Mouse (Mus musculus): ENCODE data around the gene Ddx55. TPM values are rescaled to one million over a fixed set of nuclear protein-coding genes. Genes with fewer than 3 reads are reported as not detected.
"Not testable (repeated sequence)": the region's sequence is repeated elsewhere in the genome, so short reads cannot be mapped to it uniquely, and the experiment has no call there.

Ddx55 gene
- total RNA-seq, 2 experiments from 2014 or later: 22.6 to 25.9 TPM

DNA sequence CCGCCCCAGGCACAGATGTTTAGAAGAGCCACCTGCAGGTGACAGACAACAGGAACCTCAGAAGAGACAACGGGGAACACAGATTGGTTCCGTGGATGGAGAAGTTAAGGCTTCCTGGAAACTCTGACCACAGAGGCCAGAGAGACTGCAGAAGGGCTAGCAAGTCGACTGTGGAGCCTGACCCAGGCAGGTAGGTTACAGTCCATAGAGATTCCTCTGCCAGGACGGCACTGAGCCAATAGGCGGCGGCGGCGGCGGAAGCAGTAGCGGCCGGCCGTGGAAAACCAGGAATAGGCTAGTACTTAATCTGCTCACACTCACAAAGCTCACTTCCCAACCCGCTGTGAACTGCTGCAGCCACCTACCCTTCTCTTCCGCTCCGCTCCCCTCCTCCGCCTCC, 15.9 kb upstream of the Ddx55 start:
- peak; percentile 29 to 47 for DNase-seq (ENCODE audit: low spot score in 2 of 2)

DNA sequence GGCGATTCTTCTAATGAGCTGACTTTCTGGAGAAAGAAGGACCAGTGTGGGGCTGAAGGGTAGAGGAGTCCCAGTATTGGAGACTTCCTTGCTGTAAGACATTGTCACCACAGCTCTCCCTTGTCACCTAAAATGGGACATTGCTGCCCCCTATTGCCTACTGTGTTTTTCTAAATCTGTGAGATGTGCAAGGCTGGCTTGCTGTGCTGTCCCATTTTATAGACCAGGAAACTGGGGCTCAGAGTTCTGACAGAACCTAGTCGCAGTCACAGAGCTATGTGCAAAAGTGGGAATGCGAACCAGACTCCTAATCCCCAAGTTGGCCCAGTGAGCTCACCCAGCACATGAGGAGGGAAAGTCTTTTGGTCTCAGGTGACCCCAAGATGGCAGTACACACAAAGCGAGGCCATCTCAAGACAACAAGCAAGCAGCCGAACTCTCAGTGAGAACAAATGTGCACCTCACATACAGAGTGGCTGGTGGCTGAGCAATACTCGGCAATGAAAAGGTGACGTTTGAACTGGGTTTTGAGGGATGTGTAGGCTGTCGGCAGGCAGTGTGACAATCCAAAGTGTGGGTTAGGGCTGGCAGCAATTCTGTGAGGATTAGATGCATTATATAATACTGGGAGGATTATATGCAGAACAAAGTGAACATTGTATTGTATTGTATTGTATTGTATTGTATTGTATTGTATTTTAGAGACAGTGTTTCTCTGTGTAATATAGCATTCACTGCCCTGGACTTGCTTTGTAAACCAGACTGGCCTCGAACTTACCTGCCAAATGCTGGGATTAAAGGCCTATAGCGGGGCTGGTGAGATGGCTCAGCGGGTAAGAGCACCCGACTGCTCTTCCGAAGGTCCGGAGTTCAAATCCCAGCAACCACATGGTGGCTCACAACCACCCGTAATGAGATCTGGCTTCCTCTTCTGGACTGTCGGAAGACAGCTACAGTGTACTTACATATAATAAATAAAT, 13.6 kb upstream of the Ddx55 start:
- peak; percentile 72 to 77 for DNase-seq (ENCODE audit: low spot score in 2 of 2)

DNA sequence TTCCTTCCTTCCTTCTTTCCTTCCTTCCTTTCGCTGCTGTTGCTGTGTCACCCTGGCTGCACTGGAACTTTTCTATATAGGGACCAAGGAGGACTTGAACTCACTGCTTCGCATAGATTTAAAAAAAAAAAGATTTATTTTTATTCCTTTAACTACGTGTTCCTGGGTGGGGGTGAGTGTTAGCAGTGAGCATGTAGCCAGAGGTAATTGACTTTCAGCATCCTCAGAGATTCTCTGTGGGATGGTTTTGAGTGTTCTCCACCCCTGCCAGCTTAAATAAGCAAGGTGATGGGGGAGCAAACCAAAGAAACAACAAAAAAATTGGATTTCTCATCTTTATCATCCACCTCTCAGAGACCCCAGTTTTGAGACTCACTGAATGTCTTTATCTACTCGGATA, 12.8 kb upstream of the Ddx55 start:
- no peak for DNase-seq (ENCODE audit: low spot score in 2 of 2)

DNA sequence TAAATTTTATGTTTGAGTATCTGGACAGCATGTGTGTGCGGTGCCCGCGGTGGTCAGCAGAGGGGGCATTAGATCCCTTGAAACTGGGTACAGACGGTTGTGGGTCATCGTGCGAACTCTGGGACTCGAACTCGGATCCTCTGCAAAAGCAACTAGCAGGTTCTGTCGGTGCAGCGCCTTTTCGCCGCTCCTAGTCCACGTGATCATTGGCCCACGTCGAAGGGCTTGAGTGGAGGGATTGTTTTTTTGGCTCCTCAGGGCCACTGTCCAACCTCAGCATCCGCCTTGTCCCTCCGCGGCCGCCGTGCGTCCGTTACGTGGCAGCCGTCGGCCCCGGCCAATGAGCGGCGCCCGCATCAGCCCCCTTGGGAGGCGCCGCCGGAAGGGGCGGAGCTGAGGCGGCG, 12.3 kb upstream of the Ddx55 start, which contains the start of gene Tmed2:
Gene Tmed2 (plus strand): TSS at position 313 of the 404 bp plus-strand sequence.
- DNase-seq (ENCODE audit: low spot score in 2 of 2): peak; percentile 96 to 97

DNA sequence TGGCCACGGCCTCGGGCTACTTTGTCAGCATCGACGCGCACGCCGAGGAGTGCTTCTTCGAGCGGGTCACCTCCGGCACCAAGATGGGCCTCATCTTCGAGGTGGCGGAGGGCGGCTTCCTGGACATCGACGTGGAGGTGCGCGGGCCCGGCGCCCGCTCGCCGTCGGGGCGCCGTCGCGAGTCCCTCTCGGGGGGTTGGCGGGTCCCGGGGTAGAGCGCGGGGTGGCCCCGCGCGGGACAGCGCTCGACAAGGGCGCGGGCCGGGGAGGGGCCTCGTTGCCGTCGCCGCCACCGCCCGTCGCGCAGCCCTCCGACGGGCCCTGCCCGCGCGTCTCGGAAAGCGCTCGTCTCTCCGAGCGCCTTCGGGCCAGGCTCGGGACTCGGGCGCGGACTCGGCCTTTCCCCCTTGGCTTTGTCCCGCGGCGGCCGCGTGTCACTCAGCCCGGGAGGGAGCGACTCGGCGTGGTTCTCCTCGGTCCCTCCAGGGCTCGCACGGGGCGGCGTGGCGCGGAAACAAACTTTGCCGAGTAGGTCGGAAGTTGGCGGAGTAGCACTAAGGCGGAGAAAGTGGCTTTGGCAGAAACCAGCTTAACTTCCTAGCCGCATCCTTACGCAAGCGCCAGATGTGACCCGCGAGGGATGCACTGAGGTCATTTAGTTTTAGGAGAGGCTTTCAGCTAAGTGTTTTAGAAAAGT, 11.6 kb upstream of the Ddx55 start:
- peak in 1 of 2 experiments; percentile 29 for DNase-seq (ENCODE audit: low spot score in 2 of 2)

DNA sequence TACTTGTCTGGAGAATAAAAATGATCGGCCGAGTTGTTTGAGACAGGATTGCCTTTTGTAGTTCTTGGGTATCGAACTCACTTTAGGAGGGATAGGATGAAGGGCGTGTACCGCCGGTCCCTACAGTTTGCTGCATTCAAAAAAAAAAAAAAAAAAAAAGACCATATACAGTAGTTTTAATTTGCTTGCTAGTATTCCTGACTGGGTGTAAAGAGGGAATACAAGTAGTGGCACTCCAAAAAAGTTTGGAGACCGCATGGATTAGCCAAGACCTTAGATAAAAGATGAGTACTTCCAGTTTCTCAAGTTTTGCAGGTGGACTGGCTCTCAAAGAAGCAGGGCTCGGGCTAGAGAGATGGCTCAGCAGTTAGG, 11.1 kb upstream of the Ddx55 start:
- no peak for DNase-seq (ENCODE audit: low spot score in 2 of 2)

DNA sequence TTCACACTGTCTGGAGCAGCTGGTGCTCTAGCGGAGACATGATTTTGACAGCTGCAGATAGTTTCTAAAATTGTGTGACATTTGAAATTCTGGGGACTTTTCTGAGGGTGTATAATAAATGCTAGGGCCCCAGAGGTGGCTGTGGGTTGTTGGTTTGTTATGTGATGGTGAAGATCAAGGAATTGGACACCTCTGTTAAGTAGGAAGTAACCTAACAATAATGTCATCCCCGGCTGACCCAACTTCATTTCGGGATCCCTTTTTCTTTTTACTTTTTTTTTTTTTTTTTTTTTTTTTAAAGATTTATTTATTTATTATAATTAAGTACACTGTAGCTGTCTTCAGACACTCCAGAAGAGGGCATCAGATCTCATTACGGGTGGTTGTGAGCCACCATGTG, 1.9 kb upstream of the Ddx55 start:
- not testable (repeated sequence) for DNase-seq (ENCODE audit: low spot score in 2 of 2)

DNA sequence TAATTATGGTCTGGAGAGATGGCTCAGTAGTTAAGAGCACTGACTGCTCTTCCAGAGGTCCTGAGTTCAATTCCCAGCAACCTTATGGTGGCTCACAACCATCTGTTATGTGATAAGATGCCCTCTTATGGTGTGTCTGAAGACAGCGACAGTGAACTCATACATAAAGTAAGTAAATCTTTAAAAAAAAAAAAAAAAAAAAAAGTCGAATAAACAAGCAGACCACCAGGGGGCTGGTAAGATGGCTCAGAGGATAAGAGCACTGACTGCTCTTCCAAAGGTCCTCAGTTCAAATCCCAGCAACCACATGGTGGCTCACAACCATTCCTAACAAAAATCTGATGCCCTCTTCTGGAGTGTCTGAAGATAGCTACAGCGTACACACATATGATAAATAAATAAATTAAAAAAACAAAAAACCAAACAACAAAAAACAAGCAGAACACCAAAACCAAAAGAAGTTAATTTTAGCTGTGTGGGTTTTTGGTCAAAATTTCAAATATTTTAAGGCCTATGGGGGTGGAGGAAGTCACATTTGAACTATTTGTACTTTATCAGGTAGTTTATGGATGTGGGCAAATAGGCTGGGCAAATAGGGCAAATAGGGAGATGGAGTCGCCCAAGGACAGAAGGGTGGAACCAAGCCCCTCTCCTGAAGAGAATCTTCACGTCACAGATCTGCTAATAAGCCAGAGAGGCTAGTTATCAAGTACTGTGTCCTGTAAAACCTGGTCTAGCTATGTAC, 1.1 kb upstream of the Ddx55 start:
- DNase-seq (ENCODE audit: low spot score in 2 of 2): not testable (repeated sequence)

DNA sequence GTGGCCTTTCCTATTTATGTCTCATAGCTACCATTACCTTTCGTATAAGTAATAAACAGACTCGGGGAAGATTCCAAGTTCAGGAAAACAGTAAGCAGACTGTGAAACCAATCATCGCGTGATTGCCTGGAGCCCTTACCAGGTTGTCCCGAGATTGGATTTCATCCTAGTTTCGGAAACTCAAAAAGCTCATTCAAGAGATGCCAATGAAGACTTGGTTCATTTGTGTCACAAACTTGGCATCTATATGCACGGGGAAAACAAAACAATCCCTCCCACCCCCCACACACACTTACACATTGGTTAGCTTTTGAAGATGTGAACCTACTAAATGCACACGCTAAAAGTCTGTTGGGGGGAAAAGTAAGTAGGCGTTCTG, 581 bp upstream of the Ddx55 start:
- no peak for DNase-seq (ENCODE audit: low spot score in 2 of 2)

DNA sequence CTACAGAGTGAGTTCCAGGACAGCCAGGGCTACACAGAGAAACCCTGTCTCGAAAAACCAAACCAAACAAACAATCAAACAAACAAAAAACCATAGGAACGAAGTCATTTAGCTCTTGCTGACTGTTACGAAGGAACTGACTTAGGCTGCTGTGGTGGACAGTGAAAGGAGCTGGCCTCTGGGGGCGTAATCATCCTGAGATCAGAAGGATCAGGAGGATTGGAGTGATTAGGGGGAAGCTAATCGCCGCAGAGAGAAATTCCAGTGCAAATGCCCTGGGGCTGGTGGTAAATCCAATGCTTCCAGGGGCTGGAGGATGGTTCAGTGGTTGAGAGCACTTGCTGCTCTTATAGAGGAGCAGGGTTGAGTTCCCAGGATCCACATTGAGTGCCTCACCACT, 943 bp downstream of the Ddx55 start:
- DNase-seq (ENCODE audit: low spot score in 2 of 2): no peak

DNA sequence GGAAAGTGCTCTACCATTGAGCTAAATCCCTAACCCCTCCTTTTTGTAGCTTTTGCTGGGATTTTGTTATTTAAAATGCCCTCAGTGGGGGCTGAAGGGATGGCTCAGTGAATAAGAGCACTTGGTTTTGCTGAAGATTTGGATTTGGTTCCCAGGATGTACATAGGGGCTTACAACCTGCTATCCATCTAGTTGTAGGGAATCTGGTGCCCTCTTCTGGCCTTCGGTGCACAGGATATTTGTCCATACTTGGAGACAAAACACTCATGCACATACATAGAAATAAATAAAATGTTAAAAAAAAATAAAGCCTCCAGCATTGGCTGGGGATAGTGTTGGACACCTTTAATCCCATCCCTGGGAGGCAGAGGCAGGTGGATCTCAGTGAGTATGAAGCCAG, 2.5 kb downstream of the Ddx55 start:
- no peak for DNase-seq (ENCODE audit: low spot score in 2 of 2)

DNA sequence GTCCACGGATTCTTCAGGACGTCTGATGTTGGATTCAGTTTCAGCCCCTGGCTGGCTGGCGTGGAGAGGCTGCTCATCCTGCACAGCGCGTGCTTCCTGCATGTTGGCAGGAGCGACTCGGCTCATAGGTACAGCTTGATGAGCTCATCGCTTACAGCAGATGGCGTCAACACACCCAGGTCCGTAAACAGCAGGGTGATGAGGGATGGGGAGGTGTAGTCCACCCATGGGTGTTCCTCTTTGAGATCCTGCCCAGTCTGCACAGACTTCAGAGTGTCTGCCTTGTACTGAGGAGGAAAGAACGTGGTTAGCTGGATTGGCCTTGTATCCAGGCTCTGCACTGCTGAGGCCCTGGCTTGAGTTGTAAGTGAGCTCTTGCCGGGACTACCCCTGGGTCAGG, 18.4 kb downstream of the Ddx55 start:
- peak; percentile 62 to 71 for DNase-seq (ENCODE audit: low spot score in 2 of 2)

DNA sequence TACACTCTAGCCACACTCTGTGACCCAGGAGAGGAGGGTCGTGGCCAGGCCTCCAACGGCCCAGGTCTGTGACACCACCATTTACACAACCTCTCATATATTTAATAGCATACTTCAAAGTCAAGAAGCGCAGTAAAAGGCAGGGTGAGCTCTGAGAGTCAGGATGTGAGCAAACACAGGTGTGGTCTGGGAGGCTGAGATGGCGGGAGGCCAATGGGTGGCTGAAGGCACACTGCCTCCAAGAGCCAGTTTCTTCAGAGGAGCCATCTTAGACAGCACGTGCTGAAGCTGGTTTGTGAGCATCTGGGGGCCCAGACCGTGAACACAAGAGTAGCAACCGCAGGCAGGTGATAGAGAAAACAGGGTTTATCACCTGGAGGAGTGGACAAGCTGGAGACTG, 22.8 kb downstream of the Ddx55 start:
- no peak for DNase-seq (ENCODE audit: low spot score in 2 of 2)

DNA sequence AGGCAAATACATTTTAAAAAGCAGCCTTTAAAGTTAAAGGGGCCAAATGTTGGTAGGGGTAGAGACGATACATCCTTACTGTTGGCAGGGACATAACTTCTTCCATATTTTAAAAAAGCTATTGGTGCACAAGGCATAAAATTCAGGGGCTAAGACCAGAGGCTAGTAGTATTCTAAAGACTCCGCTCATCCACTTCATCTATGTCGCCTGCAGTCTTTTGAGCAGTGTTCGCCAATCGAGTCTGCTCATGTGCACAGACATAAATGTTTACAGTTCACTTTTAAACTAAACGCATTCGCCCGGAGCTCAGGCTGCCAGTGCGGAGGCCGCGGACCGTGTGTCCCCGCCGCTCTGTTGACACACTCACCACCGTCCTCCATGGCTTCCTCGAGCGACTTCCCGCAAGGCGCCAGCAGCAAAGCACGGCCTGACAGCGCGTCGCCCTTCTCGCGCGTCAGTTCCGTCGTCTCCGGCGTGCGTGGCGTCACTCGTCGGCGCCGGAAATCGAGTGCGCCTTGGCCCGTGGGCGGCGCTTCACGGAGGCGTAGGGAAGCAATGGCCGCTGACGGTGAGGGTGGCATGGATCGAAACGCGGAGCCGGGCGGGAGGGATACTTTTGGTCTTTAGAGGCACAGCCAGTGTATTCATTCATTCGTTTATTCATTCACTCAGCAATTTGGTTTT, 26.1 kb downstream of the Ddx55 start, which contains the start of the genes Eif2b1 and Gtf2h3:
Gene Eif2b1 (minus strand): TSS at position 499 of the 685 bp plus-strand sequence.
Gene Gtf2h3 (plus strand): TSS at position 508 of the 685 bp plus-strand sequence.
- peak; percentile 97 for DNase-seq (ENCODE audit: low spot score in 2 of 2)

DNA sequence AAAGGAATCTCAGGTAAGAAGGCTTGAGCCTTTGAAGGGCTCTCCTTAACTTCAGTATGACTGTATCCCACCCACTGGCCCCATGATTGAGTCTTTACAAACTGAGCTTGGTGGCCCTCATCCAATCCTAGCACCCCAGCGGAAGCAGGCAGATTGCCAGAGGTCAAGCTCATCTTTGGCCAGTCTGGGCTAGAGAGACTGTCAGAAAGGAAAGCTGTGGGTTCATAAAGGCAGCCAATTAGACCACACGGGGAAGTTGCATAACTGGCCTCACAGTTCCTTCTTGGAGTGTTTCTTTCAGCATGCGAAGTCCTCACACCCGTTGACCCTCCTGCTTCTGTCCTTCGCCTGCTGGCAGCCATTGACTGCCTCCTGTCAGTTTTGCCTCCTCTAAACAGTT, 29.9 kb downstream of the Ddx55 start:
- DNase-seq (ENCODE audit: low spot score in 2 of 2): no peak

DNA sequence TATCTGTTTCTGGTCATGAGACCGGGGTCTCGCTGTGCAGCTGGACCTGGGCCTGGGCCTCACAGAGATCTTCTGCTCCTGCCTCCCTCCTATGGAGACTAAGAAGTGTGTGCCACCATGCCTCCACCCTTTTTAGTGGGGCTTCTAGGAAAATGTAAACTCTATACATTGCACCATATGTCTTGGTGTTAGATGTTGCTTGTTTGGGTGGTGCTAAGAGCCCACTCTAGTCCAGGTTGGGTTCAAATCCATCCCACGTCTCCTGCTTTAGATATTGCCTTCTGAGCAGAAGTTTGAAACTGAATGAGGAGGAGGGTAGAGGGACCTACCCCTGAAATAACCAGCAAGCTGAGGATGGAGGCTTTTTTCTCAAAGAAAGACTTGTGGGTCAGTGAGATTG, 40.1 kb downstream of the Ddx55 start:
- DNase-seq (ENCODE audit: low spot score in 2 of 2): peak in 1 of 2 experiments; percentile 18

DNA sequence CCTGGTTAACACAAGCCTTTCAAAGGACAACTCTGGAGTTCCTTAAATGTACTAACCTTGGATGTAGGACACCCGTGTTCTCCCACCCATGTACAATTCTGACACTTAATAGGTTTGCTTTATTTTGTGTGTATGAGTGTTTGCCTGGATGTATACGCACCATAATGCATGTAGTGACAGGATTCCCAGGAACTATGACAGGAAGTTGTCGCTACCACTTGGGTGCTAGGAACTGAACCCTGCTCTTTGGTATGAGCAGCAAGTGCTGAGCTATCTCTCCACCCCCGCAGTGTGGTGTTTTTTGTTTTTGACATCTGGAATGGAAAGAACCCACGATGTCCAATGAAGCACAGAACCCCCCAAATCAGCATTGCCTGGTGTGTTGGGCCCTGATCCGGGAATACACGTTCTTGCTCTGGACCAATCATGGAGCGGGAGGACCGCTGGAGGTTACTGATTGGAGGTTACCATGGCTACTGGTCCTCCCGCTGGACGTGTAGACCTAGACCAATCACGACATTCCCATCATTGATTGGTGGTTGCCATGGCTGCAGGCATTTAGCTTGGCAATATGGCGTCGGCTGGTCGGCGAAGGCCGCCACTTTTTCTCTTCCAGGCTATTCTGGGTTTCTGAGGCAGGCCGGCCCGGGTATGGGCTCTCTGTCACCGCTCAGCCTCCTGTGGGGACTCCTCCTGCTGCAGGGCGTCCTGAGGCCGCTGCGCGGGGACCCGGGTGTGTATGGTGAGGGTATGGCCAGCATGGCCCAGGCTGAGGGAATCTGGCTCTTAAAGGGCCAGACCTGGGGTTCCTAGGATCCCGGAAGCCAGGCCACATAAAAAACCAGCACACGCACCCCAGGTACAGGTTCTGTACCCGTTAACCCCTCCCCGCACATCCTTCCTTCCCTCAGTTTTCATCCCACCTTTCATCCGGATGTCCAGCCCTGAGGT, 45.8 kb downstream of the Ddx55 start:
- DNase-seq (ENCODE audit: low spot score in 2 of 2): peak; percentile 88 to 94

DNA sequence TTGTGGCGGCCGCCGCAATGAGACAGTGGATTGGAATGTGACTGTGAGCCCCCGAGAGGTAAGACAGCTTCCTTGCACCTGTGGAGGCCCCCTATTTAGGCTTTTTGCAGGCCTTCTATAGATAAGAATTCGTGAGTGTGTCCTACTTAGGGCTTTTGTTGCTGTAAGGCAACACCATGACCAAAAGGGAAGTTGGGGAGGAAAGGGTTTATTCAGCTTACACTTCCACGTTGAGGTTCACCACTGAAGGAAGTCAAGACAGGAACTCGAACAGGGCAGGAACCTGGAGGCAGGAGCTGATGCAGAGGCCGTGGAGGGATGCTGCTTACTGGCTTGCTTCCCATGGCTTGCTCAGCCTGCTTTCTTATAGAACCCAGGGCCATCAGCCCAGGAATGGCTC, 47.1 kb downstream of the Ddx55 start:
- DNase-seq (ENCODE audit: low spot score in 2 of 2): not testable (repeated sequence)

DNA sequence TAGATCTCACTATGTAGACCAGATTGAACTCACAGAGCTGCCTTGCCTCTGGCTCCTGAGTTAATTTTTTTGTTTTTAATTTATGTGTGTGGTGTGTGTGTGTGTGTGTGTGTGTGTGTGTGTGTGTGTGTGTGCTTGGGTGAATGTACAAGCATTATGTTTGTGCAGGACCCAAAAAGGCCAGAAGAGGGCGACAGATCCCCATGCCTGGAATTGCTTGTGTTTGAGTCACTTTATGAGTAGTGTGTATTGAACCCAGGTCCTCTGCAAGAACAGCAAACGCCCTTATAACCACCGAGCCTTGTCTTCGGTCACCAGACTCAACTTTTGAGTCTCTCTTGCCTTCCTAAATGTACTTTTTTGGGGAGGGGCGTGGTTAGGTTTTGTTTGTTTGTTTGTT, 49.7 kb downstream of the Ddx55 start:
- DNase-seq (ENCODE audit: low spot score in 2 of 2): peak; percentile 19 to 52

DNA sequence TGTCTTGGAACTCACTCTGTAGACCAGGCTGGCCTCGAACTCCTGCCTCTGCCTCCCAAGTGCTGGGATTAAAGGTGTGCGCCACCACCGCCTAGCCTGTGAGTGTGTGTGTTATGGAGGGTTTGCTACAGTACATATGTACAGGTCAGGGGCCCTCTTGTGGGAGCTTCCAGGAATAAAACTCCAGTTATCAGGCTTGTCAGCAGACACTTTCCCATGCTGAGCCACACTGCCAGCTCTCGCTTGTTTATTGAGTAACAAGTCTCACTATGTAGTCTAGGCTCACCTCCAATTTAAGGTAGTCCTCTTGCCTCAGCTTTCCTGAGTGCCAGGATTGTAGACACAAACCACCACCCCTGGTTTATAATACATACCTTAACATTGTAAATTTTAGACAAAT, 51.6 kb downstream of the Ddx55 start:
- no peak for DNase-seq (ENCODE audit: low spot score in 2 of 2)

Data from left cerebral cortex, adult 18-20 months (tissue).